Mouse (Mus musculus): ENCODE data around the gene Tiprl.

Tiprl gene

DNA sequence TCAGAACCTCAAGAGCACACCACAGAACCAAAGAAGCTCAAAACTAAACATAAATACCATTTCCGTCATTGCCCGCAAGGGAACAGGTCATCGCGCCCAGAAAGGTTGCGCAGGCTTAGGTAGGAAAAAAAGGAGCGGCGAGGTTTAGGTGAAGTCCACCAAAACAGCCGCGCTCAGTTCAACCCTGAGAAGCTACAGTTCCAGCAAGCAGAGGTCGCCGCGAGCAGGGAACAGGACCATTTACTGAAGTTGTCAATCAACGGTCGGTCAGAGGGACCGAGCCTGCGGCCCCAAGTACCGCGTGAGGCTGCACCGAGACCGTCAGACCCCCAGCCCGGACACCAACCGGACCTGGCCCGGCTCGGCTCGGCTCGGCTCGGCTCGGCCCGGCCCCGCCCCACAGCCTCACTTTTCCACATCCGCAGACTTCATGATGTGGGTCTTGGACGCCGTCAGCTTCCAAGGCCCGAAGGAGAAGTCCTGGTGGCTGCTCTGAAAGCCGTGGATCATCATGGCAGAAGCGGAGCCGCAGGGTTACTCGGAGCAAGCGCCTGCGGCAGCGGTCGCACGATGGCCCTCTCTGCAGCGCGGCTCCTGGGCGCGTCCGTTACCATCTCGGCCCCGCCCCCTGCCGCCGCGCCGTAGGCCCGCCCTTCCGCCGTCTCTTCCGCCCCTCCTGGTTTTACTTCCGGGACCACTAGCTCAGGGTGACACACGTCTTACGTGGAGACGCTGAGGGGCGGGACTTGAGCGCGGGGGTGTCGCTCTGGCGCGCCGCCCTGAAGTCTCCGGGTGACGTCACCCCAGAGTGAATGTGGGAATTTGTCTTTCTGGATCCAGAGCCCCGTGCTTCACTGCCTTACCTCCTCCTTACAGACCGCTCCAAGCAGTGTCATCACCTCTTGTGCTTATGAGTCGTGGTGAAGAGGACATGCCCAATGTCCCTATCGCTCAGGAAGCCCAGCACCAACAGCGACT, at the start of gene Tiprl:
Gene Tiprl, minus strand, starts transcription at position 676 of the 978 bp plus-strand sequence.
- DNase-seq = peak; percentile 97

DNA sequence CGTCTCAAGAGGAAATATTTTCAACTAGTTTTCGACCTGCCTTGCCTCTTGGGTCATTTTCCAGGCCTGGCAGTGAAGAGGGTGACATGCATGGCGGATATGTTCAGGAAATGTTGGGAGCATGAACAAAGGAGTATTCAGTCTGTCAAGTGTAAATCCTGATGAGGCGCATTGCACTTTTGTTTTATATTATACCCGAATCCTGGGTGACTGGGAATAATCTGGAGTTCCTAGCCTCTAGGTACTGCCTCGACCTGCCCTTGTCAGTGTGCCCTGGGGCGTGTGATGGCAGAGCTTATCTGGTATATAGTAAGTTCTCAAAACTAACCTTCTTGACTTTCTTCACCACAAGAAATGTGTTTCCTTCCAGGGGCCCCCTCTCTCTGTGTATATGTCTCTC, 47.3 kb upstream of the Tiprl start:
- no peak for DNase-seq

DNA sequence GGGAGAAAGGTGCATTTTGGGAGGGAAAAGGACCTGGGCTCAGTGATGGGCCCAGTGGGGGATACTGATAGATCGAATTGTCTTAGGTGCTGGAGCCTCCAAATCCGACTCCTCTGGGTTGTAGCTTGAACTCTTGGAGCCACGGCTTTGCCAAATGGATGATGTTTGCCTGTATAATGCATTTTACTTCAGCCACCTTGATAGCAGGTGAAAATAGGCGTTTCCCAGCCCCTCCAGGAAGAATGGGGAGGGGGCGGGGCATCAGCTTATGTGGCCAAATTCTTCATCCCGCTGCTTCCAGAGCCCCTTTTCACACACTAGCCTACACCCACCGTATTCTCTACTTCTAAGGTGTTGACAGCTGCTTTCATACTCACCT, 46.2 kb upstream of the Tiprl start:
- DNase-seq = no peak

DNA sequence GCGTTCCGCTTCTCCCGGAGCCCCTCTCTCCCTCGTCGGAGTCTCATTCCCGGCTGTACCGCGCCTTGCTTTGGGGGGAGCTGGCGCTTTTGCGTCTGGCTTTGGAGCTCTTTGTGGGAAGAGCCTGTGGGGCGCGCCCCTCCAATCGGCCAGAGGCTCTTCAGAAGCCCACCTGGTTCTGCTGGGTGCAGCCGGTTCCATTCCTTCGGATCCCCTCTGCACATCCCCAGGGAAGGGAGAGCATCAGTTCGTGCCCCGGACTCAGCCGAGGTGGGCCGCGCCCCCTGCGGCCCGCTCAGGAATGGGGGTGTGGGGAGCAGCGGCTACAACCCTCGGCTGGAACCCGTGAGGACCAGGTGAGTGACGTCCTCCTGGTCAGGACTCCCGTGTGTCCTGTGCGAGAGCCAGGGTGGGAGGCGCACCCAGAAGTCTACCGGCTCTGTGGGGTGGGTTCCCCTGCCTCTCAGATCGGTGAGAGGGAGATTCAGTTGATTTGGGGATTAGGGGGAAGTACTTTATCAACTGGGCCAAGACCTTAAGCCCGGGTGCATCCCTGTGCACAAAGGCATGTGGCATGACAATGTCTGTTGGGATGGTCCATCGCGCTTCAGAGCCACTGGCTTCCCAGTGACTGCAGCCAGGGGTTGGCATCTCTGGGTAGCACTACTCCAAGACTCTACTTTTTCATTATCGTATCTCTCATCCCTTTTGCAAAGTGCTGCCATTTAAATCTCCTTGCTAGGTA, 45.6 kb upstream of the Tiprl start:
- DNase-seq = no peak

DNA sequence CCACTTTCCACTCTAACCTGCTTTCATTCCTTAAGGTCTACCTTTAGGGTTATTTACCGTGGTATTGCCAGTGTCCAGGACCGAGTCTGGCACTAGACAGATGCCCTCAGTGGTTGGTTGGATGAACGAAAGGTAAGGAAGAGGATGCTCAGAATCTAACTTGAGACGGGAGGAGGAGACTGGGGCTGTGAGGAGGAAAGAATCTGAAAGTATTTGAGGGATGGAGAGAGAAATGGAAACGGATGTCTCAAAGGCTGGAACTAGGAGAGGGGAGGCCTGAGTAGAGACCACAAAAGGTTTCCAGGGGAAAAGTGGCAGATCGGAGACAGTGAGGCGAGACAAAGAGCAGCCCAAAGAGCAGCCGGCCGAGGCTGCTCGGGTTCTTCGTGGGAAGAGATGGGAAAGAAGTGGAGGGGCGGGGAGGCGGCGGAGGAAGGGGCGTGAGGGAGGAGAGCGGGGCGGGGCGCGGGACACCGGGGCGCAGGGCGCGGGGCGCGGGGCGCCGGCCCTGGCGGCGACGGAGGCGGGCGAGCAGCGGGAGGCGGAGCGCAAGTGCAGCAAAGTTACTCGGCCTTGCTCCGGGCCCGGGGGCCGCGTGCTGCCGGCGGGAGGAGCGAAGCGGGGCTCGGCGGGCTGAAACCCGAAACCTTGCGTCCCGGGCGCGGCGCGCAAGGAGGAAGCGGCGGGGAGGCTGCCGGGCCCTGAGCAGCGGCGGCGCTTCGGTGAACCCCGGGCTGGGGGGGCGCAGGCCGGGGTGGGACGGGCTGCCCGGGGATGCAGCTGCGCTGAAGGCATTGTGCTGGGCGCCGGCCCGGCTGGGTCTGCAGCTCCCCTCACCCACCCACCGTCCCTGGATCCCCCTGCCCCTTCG, 44.8 kb upstream of the Tiprl start:
- DNase-seq = peak; percentile 52 to 77

DNA sequence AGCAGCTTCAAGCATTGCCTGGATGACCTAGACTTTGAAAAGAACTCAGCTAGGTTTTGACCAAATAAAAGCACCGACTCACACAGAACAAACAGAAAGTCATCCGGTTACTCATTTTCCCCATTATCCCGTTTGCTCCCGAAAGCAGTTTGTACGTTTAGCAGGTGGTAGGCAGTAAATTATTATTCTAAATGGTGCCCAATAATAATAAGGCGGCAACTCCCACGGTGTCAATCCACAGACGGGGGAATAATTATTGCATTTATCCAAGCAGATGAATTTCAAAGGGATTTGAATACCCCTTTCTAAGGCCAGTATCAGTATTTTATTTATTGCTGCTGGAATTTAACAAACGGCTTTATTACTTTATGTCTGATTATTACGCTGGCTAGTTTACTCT, 43.9 kb upstream of the Tiprl start:
- DNase-seq = no peak

DNA sequence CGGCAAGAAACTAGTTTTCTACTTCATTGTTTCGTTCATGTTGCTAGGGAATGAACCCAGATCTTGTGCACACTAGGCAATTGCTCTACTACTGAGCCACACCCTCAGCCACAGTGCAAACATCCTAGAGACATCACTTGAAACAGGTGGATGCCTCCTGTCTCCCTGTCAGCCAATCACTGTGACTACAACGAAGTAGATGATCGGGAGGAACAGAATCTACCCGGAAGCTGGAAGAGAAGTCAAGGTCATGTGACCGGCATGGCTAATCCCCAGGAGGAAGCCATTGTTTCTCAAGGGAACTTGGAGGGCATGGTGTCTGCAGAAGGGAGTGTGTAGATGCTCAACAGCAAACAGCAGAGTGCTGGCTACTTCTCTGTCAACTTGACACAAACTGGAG, 38.1 kb upstream of the Tiprl start:
- DNase-seq = no peak

DNA sequence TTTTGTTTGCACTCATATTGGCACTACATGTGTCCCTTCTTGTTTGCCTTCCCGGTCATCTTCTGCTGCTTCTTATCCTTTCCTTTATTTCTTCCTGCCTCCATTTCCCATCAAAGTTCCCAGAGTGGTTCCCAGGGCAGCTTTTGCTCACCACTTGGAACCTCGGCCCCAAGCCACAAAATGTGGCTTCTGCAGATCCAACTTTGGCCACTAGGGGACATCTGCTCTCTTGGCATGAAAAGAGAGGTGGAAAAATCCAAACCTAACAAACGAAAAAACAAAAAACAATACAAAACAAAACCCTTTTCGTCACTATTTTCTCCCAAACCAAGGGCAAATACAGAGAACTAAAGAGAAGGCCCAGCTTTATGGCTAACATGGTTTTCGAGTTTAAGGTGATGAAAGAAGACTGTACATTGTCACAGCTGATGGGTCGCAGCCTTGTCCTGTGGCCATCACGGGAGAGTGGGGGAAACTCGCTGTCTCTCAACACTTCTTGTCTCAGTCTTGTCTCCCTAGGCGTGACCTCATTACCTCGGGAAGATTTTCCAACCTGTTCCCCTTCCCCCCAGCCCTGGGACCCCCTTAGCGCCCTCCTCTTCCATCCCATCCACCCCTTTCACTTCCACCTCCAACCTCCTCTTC, 15.4 kb upstream of the Tiprl start:
- DNase-seq = peak; percentile 51 to 84

DNA sequence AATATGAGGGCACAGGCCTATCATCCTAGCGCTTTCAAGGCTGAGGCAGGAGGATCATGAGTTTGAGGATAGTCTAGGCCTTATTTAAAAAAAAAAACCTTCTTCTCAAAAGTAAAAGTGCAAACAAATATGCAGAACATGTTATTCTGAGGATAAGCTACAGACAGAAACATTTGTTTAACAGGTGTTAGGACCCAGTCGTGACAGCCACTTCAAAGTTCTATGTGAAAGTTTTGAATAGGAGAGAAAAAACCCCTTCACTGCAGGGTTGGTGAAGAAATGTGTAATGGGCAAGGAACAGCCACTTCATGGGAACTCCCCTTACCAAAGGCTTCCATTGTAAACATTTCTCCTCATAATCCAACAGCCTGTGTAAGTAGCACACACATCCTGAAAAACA, 13.8 kb upstream of the Tiprl start:
- DNase-seq = no peak

DNA sequence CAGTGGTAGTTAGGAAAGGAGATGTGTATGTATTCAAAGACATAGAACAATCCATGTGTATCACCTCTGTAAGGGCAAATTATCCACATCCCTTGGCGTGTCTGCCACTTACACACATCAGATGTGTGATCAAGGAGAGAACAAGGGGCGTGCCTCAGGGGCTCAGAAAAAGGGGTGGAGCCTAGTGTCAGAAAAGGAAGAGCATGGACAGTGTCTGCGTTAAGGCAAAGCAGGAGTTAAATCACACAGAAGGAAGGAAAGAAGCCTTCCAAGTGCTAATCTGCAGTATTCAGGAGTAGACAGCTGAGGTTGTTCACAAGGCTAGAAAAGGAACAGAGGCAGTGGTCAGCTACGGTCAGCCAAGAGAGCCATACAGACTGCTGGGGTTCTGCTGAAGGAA, 12.0 kb upstream of the Tiprl start:
- no peak for DNase-seq

DNA sequence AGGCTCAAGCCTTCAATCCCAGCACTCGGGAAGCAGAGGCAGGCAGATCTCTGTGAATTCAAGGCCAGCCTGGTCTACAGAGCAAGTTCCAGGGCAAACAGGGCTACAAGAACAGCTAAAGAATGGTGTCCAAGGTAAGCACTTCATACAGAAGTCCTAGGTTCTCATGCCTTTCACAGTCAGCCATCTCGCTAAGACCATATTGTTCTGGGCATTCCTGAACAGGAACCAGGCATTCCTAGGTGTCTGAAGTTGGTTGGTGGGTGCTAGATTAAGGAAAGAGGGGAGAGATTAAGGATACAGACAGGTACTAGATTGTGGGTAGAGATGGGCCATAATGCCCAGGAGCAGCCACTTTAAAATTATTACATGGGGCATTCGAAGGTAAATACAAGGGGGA, 11.0 kb upstream of the Tiprl start:
- no peak for DNase-seq

DNA sequence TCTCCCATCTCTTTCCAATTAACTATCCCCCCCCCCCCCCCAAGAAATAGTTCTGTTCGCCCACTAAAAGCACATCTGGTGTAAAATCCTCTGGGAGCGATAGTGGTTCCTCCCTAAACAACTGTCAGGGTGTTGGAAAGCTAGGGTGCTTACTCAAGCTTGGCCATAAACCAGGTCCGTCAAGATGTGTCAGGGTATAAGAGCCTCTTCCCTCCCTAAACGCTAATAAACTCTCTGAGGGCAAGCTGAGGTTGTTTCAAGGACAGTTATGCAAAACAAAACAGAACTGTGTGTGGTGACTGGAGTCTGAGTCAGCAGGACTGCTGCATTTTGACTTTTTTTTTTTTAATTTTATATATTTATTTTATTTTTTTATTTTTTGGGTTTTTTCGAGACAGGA, 10.3 kb upstream of the Tiprl start:
- DNase-seq = no peak

DNA sequence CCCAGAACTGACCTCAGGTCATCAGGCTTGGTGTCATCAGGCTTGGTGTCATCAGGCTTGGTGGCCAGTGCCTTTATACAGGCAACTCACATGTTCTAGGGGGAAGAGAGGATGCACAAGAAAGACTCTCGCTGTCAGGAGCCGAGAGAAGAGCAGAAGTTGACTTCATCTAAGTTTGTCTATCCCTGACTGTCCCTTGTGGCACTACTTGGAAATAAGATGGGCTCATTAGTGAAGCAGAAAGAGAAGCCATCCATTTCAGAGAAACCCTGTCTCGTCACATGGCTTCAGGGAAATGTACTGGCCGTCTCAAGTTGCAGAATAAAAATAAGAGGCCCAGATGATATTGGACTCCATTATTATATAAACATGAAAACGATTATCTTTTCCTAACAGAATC, 9.8 kb upstream of the Tiprl start:
- DNase-seq = no peak

DNA sequence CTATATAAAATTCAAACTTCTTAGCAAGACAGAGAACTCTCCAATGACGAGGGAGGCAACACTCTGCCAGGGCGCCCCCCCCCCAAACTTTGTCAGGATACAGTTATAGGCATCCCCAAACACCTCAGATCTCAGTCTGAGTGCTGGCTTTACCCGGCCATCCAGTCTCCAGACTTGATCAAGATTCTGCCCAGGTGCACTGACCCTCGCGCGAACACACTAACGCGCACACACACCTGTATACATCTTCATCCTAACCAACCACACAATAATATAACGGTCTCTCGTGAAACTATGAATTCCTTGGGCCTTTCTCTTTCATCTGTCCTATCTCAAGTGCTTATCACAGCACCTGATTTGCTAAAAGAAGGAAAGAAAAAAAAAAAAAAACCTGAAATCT, 950 bp downstream of the Tiprl start:
- no peak for DNase-seq

DNA sequence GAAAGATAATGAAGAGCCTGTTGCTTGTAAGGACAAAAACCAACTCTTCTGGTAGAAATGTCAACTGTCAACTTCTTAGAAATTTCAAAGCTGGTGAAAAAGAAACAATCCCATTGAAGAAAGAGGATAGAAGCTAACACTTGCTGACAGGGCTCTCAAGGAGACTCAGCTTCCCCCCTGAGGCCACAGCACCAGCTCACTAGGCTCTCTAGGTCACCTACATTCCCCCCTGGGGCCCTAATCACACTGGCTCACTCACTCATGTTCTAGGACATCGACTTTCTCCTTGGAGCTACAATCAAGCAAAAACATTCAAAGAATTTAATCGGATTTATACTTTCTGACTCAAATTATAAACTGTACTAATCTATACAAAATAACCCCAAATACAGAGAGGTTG, 3.0 kb downstream of the Tiprl start:
- DNase-seq = no peak

DNA sequence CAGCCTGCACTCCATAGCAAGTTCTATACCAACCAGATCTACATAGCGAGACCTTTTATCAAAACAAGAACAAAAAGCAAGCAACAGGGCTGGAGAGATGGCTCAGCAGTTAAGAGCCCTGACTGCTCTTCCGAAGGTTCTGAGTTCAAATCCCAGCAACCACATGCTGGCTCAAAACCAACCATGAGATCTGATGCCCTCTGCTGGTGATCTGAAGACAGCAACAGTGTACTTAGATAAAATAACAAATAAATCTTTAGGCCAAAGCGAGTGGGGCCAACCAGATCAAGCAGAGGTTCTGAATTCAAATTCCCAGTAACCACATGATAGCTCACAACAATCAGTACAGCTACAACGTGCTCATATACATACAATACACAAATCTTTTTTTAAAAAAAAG, 6.1 kb downstream of the Tiprl start:
- DNase-seq = no peak

DNA sequence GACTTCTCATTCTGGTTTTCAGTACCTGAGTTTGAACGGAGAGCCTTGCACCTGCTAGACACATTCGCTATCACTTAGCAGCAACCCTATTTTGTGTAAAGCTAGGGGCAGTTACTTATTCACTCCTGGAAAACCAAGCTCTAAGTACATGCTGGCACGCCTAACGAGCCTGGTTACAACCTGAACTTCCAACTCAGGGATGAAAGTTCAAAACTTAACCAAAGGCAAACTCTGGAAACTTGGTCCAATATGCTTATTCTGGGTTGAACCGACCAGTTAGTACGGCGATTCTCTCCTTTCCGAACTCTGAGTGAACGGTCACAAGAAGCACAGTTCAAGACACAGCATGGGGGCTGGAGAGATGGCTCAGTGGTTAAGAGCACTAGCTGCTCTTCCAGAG, 7.2 kb downstream of the Tiprl start:
- peak; percentile 53 to 79 for DNase-seq

DNA sequence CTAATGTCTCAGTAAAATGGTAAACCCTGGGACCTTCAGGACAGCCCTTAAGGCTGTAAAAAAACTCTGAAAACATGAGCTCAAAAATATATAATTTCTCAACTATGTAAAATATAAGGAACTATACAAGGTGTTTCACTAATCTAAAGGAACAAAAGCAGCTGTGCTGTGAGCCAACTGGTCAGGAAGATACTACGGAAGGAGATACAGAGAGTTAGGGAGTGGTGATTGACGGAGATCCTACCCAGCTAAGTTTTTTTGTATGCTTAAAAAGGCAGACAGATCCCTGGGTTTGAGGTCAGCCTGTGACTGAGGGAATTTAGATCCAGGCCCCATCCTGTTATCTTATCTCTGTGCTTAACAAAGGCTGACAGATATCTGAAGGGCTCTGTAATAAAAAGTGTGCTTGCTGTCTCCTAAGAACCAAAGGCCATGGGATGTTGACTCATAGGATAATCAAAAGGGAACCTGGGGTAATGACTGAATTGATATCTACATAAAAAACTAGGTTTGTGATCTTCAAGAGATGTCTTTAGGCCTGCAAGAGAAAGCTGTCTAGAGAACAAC, 19.7 kb downstream of the Tiprl start:
- no peak for DNase-seq

DNA sequence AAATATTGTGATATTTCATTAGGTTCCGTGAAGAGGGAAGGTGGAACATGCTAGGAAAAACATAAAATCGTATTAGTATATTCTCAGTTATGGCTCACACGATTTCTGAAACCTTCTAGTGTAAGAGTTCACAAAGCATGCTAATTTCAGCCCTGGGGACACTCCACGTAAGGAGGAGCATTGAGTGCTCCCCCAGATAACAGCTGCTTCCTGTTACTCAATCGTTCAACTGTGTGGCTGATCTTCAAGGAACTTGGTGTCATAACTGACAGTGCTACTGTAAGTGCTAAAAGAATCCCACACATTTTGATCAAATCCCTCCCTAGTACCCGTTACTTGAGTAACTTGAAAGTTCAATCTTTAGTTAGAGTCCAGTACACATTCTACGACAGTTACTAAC, 21.0 kb downstream of the Tiprl start:
- no peak for DNase-seq

DNA sequence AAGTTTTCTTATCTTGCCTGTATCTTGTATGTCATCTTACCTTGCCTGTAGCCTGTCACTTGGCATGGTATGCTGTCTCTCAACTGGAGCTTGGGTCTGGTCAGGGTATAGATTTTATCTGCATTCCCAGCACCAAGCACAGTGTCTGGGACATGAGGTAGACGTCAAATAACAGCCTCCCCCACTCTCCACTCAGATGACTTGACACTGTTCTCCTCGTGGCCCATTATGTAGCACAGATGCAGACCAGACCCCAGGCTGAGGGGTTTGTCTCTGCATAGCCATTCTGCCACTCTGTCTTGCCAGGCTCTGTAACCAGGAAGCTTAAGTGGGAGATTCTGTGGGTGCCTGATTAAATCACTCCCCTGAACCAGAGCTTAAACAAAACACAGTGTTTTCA, 31.2 kb downstream of the Tiprl start:
- DNase-seq = no peak

DNA sequence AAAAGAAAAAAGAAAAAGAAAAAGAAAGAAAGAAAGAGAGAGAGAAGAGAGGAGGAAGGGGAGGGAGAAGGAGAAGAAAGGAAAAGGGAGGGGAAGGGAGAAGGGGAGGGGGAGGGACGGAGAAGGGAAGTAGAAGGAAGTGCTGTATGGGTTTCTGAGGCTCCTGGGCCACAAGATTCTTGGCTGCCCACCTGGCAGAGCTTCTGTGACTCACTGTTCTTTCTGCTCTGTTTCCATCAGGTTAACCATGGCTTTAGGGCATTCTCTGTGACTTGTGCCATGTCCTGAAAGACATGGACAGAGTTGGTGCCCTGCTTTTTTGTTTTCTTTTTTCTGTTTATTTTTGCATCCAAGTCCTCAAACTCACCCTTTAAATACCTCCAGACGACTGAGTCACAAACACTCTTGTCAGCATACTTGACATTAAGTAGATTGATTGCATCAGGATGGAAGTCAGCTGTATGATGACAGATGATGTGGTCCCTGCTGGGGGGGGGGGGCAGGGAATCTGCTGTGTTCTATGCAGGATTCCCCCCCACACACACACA, 33.2 kb downstream of the Tiprl start:
- no peak for DNase-seq

DNA sequence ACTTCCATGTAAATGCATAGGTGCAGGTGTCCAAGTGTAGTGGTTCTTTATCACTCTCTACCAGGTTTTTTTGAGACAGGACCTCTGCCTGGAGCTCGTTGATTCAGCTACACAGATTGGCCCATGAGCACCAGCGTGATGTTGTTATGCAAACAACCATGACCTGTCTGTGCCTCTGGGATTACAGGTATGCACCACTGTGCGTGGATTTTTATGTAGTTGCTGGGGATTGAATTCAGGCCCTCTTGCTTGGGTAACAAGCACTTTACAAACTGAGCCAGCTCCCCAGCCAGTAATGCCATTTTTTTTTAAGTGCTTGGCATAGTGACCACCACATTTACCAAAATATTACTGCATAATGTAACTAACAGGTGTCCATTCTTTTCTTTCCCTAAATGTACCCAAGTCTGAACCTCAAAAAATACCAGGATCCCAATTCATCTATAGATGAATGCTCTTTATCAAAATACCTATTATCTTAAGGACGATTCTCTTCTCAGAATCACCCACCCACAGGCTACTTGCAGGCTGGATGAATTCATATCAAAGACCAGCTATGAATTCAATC, 35.3 kb downstream of the Tiprl start:
- DNase-seq = no peak
